Mouse (Mus musculus): Measurements from ENCODE around the gene Cyp4f39.
A peak's percentile ranks its signal among the peaks of the same experiment; 100 is the strongest.

- TF ChIP-seq CTCF (IDR thresholded peaks at IDR 0.05 in 2 of 3, conservative IDR thresholded peaks at IDR 0.05 in 1 of 3; ENCODE audit: control insufficient read depth in 1 of 3, insufficient read depth in 1 of 3, low read depth in 2 of 3, low read length in 3 of 3, poor library complexity in 1 of 3, severe bottlenecking in 1 of 3) (peak; percentile 37 to 72 (median 41)), POLR2A (IDR thresholded peaks at IDR 0.05; ENCODE audit: control insufficient read depth in 1 of 2, insufficient read depth in 1 of 2, low read depth in 1 of 2, low read length in 2 of 2, poor library complexity in 1 of 2) (no peak), RAD21 (IDR thresholded peaks at IDR 0.05; ENCODE audit: low read depth, low read length) (peak; percentile 81), ZC3H11A (IDR thresholded peaks at IDR 0.05; ENCODE audit: low read depth, low read length) (peak; percentile 90), HCFC1 (IDR thresholded peaks at IDR 0.05; ENCODE audit: low read depth, low read length) (no peak), TAL1 (IDR thresholded peaks at IDR 0.05; ENCODE audit: low read length) (no peak), UBTF (IDR thresholded peaks at IDR 0.05; ENCODE audit: borderline replicate concordance, insufficient read depth, low read depth, low read length) (no peak), BHLHE40 (IDR thresholded peaks at IDR 0.05; ENCODE audit: borderline replicate concordance, low read depth, low read length) (no peak), USF2 (IDR thresholded peaks at IDR 0.05; ENCODE audit: borderline replicate concordance in 1 of 2, insufficient read depth in 1 of 2, low read depth in 1 of 2, low read length in 2 of 2) (no peak), NELFE (IDR thresholded peaks at IDR 0.05; ENCODE audit: low read depth, low read length) (no peak), TCF12 (IDR thresholded peaks at IDR 0.05; ENCODE audit: low read depth, low read length) (no peak), GABPA (IDR thresholded peaks at IDR 0.05; ENCODE audit: low read depth, low read length) (no peak), EP300 (IDR thresholded peaks at IDR 0.05; ENCODE audit: low read depth in 1 of 2, low read length in 2 of 2) (no peak), USF1 (IDR thresholded peaks at IDR 0.05; ENCODE audit: low read depth, low read length) (no peak)
These were observed 20.6 kb upstream of the Cyp4f39 start for GRCm38 (mm10) chr17:32431972-32432371.

All from MEL (cell line).